Mouse (Mus musculus) heart, postnatal 25 days (tissue): Measurements from ENCODE around the gene Entpd1. TPM values are rescaled to one million over a fixed set of nuclear protein-coding genes. Genes with fewer than 3 reads are reported as not detected.
"Not testable (repeated sequence)": the region's sequence is repeated elsewhere in the genome, so short reads cannot be mapped to it uniquely, and the experiment has no call there.

Experiments
- DNase-seq: peaks from one replicate; pipeline ENCODE4 v3.0.0; 2022; ENCODE audit warnings: low spot score
- intact Hi-C: fragments of 180-260 bp; cut with DNase I; formaldehyde crosslinking; loops from one replicate; pipeline ENCODE4 v1.15.1; 2025
- total RNA-seq, 2 experiments: library from RNA; stranded (reverse); gene quantifications; 2 replicates each; pipeline ENCODE4 v1.2.3; 2021

Gene Entpd1
- total RNA-seq, 2 experiments from 2014 or later: 29.9 to 30.3 TPM

DNA sequence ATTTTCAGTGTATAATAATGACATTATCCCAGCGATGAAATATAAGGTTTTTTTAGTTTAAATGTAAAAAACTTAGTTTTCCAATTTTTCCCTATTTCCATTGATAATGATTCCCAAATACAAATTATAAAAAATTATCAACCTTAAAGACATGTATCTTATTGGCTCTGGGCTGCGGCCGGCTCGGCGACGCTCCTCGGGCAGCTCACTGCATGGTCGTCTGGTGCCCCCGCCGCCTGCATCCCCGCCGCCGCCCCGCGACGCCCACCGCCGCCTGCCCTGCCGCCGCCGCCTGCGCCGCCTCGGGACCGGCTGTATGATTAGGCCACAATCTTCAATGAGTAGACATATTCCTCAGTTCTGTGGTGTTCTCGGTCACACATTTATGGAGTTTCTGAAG lies 9.4 kb downstream of the Entpd1 start:
- not testable (repeated sequence) for DNase-seq

GRCm38 (mm10) chr19:40625935-40626334 lies 13.8 kb downstream of the Entpd1 start:
- DNase-seq: no peak
- intact Hi-C loops: no loop called here

More for the DNA sequence above, 9.4 kb downstream of the Entpd1 start:
- intact Hi-C loops: not testable (repeated sequence)

DNA sequence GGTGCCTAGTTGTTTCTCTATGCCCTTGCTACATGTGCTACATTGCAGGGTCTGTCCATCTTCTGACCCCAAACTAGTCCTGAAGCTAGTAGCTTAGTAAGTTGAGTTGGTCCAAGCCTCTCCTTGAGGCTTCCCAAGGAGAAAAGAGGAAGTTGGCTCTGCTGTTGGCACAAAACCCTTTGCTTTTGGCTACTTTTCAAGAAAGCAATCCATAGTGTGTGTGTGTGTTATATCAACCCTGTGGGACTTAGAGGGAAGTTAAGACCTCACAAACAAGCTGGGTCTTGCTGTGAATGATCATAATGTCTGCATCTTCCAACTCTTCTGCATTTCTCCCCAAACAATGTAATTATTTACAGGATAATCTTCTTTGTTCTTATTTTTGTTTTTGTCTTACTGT lies 16.8 kb downstream of the Entpd1 start:
- intact Hi-C loops: no loop called here
- no peak for DNase-seq

DNA sequence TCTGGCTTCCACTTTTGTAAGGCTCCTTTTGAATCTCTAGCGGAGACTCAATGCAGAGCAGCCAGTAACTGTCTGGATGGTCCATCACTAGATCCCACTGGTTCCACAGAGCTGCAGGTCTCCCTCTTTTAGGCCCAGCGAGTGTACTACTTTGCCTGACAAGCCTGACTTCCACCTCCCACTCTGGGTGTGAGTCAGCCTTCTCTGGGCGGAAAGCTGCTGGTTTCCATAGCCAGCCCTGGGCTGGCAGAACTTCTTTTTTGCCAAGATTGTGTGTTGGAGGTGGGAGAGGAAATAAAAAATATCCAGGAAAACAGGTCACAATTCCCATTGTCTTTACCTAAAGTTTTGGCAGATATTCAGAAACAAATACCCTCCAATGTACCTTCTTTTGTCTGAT lies 17.9 kb downstream of the Entpd1 start:
- DNase-seq: peak; percentile 13
- intact Hi-C loops: loop anchor here (2.0 kb wide), 1 partner anchor 15 kb away; no protein-coding TSS in a partner anchor

DNA sequence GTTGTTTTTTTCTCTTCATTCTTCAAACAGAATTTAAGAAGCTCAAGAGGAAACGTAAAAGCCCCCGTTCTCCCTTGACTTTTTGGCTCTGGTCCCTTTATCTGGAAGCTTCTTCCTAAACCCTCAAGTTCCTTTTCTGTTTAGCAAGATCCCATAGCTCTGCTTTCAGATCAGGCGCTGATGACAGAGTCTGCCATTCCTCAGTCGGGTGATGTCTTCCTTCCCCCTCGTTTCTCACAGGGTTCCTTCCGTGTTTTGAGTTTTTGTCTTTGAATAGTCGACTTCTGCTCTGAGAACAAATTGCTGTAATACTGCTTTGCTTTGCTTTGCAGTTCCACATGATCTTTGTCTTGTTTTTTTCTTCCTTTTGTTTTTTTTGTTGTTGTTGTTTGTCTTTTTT lies 18.4 kb downstream of the Entpd1 start:
- intact Hi-C loops: loop anchor here (2.0 kb wide), 1 partner anchor 16 kb away; no protein-coding TSS in a partner anchor
- DNase-seq: no peak

DNA sequence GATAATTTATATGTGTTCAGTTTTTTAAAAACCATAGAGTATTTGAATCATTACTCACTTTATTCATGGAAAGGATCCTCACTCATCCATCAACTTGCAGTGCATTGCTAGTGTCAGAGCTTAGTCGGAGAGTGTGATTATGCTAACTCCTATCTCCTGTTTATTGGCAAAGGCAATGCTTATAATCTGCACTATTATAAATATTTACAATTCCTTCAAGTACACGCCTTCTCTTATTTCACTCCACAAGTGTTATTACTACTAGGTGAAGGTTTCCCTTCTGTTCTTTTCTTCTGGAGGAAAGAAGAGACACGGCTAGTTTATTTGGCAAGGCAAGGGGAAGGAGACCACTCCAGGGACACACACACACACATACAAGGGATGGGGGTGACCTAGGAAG lies 20.0 kb downstream of the Entpd1 start:
- no peak for DNase-seq
- intact Hi-C loops: loop anchor here (2.0 kb wide), 1 partner anchor 15 kb away; no protein-coding TSS in a partner anchor

DNA sequence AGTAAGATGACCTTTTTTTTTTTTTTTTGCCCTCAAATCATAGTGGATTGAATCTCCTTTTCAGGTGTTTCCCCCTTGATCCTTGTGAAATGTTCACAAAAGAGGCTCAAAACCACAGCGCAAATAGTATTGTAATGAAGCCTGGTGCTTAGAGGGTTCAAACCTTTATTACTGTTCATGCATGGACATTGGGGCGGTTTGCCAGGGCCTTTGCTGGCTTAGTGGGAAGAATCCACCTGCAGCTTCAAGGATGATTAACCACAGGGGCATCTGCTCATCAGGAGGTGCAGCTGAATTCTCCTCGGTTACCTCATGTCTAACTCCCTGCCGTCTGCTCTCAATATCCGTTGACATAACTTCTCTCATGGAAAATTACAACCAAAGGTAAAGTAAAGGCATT lies 20.5 kb downstream of the Entpd1 start:
- no peak for DNase-seq
- intact Hi-C loops: loop anchor here (2.0 kb wide), 1 partner anchor 14 kb away; no protein-coding TSS in a partner anchor

- intact Hi-C loops: loop anchor here (2.0 kb wide), 1 partner anchor 14 kb away; no protein-coding TSS in a partner anchor
- DNase-seq: no peak
Observed at GRCm38 (mm10) chr19:40633144-40633543, 21.0 kb downstream of the Entpd1 start.

DNA sequence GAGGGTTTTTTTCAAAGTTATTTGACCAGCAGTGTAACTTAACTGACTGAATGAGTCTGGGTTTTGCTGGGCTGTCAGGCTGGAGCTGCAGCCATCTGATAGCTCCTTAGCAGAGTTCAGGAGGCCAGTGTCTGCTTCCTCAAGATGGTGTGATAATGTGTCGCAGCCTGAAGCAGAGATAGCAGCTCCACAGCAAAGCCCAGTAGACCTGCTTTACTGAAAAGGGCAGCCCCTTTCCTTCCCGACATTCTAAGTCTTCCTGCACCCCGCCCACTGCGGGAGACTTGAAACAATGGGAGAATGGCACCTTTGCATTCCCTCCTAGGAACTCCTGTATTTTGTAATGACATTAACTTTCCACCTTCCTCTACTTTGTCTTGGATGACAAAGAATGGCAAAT lies 24.9 kb downstream of the Entpd1 start:
- intact Hi-C loops: loop anchor here (5.0 kb wide), 1 partner anchor 40 kb away; no protein-coding TSS in a partner anchor
- peak; percentile 45 for DNase-seq

DNA sequence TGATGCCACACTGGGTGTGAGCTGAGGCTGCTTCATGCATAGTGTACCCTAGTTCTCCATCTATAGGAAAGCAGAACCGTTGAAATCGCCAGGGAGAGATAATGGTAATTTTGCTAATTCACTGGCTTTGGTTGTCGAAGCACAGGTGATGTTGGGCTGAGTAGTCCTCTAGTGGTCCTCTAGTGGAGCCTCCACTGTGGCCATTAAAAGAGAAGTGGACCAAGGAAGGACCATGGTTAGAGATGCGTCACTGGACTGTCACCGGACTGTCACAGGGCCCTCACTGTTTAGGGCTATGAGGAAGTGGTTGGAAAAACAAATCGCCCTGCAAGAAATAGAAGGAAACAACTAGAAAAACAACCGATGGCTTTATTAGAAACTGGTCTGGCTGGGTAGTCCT lies 25.4 kb downstream of the Entpd1 start:
- no peak for DNase-seq
- intact Hi-C loops: loop anchor here (5.0 kb wide), 1 partner anchor 40 kb away; no protein-coding TSS in a partner anchor

- intact Hi-C loops: loop anchor here (5.0 kb wide), 1 partner anchor 39 kb away; no protein-coding TSS in a partner anchor
- DNase-seq: no peak
Observed at GRCm38 (mm10) chr19:40638582-40638981, 26.4 kb downstream of the Entpd1 start.

GRCm38 (mm10) chr19:40639729-40640304 lies 27.7 kb downstream of the Entpd1 start:
- no peak for DNase-seq
- intact Hi-C loops: loop anchor here (5.0 kb wide), 1 partner anchor 37 kb away; no protein-coding TSS in a partner anchor

- no peak for DNase-seq
- intact Hi-C loops: no loop called here
Observed at GRCm38 (mm10) chr19:40640799-40641198, 28.6 kb downstream of the Entpd1 start.

- DNase-seq: no peak
- intact Hi-C loops: no loop called here
Observed at GRCm38 (mm10) chr19:40643846-40644245, 31.7 kb downstream of the Entpd1 start.

GRCm38 (mm10) chr19:40646379-40646778 lies 34.2 kb downstream of the Entpd1 start:
- intact Hi-C loops: loop anchor here (2.0 to 5.0 kb wide), 2 partner anchors 14 to 51 kb away; no protein-coding TSS in a partner anchor
- no peak for DNase-seq

GRCm38 (mm10) chr19:40647319-40648158 lies 35.4 kb downstream of the Entpd1 start:
- intact Hi-C loops: loop anchor here (2.0 to 5.0 kb wide), 2 partner anchors 15 to 50 kb away; no protein-coding TSS in a partner anchor
- peak; percentile 38 for DNase-seq

DNA sequence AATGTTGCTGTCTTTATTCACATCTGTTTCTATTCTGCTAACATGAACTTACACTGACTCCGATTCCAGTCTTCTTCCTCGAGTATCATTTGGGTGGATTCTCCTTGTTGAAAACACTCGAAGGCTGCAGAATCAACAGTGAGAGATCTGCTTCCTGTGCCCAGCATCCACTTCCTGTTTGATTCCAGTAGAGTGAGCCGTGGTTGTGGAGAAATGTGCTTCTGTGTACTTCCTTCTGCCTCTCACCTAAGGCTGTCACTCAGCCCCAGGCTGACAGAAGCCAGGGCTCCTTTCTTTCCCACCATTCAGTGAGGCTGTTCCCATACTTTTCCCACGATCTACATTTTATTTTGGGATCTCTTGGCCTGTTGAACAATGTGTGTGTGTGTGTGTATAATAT lies 37.9 kb downstream of the Entpd1 start:
- intact Hi-C loops: loop anchor here (2.0 kb wide), 1 partner anchor 35 kb away; no protein-coding TSS in a partner anchor
- DNase-seq: no peak

DNA sequence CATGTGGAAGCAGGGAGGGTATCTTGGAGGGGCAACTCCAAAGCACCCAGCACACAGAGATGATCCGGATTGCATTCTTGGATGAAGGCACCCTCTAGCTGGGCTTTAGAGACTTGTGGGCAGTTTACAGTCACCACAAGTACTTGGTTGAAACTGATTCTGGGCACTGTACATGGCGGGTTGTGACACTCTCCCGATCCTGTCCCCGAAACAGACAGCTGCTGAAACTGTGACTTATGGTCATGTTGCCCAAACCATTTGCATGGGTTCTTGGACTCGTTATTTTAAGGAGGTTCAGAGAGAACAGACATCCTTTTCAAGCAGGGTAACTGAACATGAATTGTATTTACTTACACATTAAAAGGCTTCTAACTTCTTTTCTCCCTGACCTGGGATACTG lies 44.0 kb downstream of the Entpd1 start:
- no peak for DNase-seq
- intact Hi-C loops: no loop called here

- no peak for DNase-seq
- intact Hi-C loops: no loop called here
Observed at GRCm38 (mm10) chr19:40658281-40658680, 46.1 kb downstream of the Entpd1 start.

GRCm38 (mm10) chr19:40658935-40659334 lies 46.8 kb downstream of the Entpd1 start:
- intact Hi-C loops: no loop called here

More at GRCm38 (mm10) chr19:40658935-40659334, 46.8 kb downstream of the Entpd1 start:
- DNase-seq: no peak
